Comparison of ENCODE assay signal across 20 mouse cellular contexts in the genomic region with DNA sequence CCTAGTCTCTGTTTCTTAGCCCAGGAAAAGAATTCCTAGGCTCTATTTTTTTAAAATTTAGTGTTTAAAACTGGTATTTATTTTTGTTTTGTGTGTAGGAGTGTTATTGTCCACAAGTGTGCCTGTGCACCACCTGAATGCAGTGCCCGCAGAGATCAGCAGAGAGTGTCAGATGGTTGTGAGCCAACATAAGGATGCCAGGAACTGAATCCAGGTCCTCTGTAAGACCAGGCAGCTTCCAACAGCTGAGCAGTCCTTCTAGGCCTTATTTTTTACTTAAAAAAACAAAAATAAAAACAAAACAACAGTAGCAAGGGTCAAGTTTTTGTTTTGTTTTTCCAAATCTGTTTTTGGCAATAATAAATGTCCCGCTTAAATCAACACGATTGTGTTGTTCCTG.
DNase-seq lines count a peak whose midpoint lies in the region; ATAC-seq and TF ChIP-seq lines count a peak whose summit lies in the region.
"Had no signal": no experiment of that assay in that cellular context is flagged by ENCODE, and none has a peak within 500 bp of the region (broad histone marks: within the 10 kb centered on the region; RNA-seq: fewer than 3 reads in every experiment).

No protein-coding gene starts in this region.

- H3K4me1 ChIP-seq in embryonic facial prominence, embryonic 13.5 days, result peaks cover 53% of the 10 kb centered on the region
- peaks cover 42% of the 10 kb centered on the region for H3K4me1 ChIP-seq in embryonic facial prominence, embryonic 10.5 days
- H3K4me1 ChIP-seq in hindbrain, embryonic 10.5 days (replicated peaks), result peaks cover 55% of the 10 kb centered on the region
- peaks cover 10% of the 10 kb centered on the region for H3K4me1 ChIP-seq in hindbrain, postnatal 0 days (ENCODE audit: insufficient read depth, low read length)
- H3K4me1 ChIP-seq in lung, embryonic 16.5 days (replicated peaks; ENCODE audit: control insufficient read depth, insufficient read depth, low read length), result peaks cover 39% of the 10 kb centered on the region

- no peak for DNase-seq in embryonic facial prominence, embryonic 10.5 days (ENCODE audit: low spot score)
- DNase-seq in hindbrain, embryonic 10.5 days (ENCODE audit: low spot score), result no peak
- no peak for DNase-seq in hindbrain, postnatal 0 days (ENCODE audit: low spot score)
- DNase-seq in lung, postnatal 4 days, result no peak
- no peak for DNase-seq in frontal cortex, postnatal 14 days (ENCODE audit: low spot score in 2 of 2)
- DNase-seq: adrenal gland, postnatal 10 days; B cell, adult 2 months; cerebellum, adult 18-20 months; cerebellum, adult 9-11 months; cerebellum, postnatal 36 days; gastrocnemius, postnatal 10 days; heart, postnatal 36 days had no signal

- H3K9me3 ChIP-seq in embryonic facial prominence, embryonic 13.5 days, result no peaks in the 10 kb centered on the region
- no peaks in the 10 kb centered on the region for H3K9me3 ChIP-seq in embryonic facial prominence, embryonic 10.5 days
- H3K9me3 ChIP-seq in hindbrain, embryonic 10.5 days, result no peaks in the 10 kb centered on the region
- no peaks in the 10 kb centered on the region for H3K9me3 ChIP-seq in hindbrain, postnatal 0 days (ENCODE audit: low read length)
- no peaks in the 10 kb centered on the region for H3K9me3 ChIP-seq in lung, embryonic 16.5 days (ENCODE audit: control insufficient read depth, low read length)
- H3K9me3 ChIP-seq: forebrain, embryonic 13.5 days; G1E; heart, embryonic 12.5 days; hindbrain, embryonic 12.5 days had no signal

- 48% methylated on average over 3 of the region's 3 CpGs for WGBS in embryonic facial prominence, embryonic 13.5 days
- 63% methylated on average over 3 of the region's 3 CpGs for WGBS in embryonic facial prominence, embryonic 10.5 days
- 81% methylated on average over 3 of the region's 3 CpGs for WGBS in hindbrain, embryonic 10.5 days
- 80% methylated on average over 3 of the region's 3 CpGs for WGBS in hindbrain, postnatal 0 days
- WGBS in lung, embryonic 16.5 days, result 74% methylated on average over 3 of the region's 3 CpGs

- H3K4me2 ChIP-seq in embryonic facial prominence, embryonic 13.5 days, result peak overlapping the region; percentile 11; the same call in 1 of the 2 replicates
- H3K4me2 ChIP-seq in hindbrain, postnatal 0 days (ENCODE audit: low read depth, low read length), result no peak overlapping the region
- no peak overlapping the region for H3K4me2 ChIP-seq in lung, embryonic 16.5 days (ENCODE audit: low read depth, low read length)
- H3K4me2 ChIP-seq: forebrain, embryonic 13.5 days; heart, embryonic 12.5 days; hindbrain, embryonic 12.5 days had no signal

- TF ChIP-seq CTCF in hindbrain, postnatal 0 days (IDR thresholded peaks at IDR 0.05; ENCODE audit: low read depth), result no peak

- no peak overlapping the region; the same call in 1 of the 2 replicates for H3K27ac ChIP-seq in embryonic facial prominence, embryonic 13.5 days
- H3K27ac ChIP-seq in embryonic facial prominence, embryonic 10.5 days (replicated peaks), result no peak overlapping the region
- H3K27ac ChIP-seq in hindbrain, embryonic 10.5 days, result 0 out of 2 replicates have a peak overlapping the region, but pooled peaks have one; percentile 45
- H3K27ac ChIP-seq in hindbrain, postnatal 0 days, result no peak overlapping the region
- peak overlapping the region; percentile 12; the same call in 1 of the 2 replicates for H3K27ac ChIP-seq in lung, embryonic 16.5 days (ENCODE audit: low read length)
- H3K27ac ChIP-seq: forebrain, embryonic 13.5 days; hindbrain, embryonic 12.5 days had no signal

- H3K36me3 ChIP-seq in embryonic facial prominence, embryonic 13.5 days, result no peaks in the 10 kb centered on the region
- H3K36me3 ChIP-seq in embryonic facial prominence, embryonic 10.5 days (replicated peaks), result no peaks in the 10 kb centered on the region
- H3K36me3 ChIP-seq in hindbrain, embryonic 10.5 days, result no peaks in the 10 kb centered on the region
- H3K36me3 ChIP-seq in hindbrain, postnatal 0 days (ENCODE audit: insufficient read depth, low read length), result no peaks in the 10 kb centered on the region
- H3K36me3 ChIP-seq in lung, embryonic 16.5 days (ENCODE audit: control insufficient read depth, insufficient read depth, low read length), result no peaks in the 10 kb centered on the region
- H3K36me3 ChIP-seq: heart, embryonic 12.5 days; hindbrain, embryonic 12.5 days had no signal

- no peak for ATAC-seq in embryonic facial prominence, embryonic 13.5 days (ENCODE audit: insufficient number of reproducible peaks, insufficient read depth, low FRiP score, low TSS enrichment, low read depth)
- no peak for ATAC-seq in hindbrain, postnatal 0 days
- ATAC-seq in lung, embryonic 16.5 days (ENCODE audit: low read depth), result no peak
- ATAC-seq: CD4-positive, CD25-positive, alpha-beta regulatory T cell, adult 4 months; hindbrain, embryonic 16.5 days had no signal

- no peak overlapping the region for H3K4me3 ChIP-seq in embryonic facial prominence, embryonic 13.5 days
- H3K4me3 ChIP-seq in embryonic facial prominence, embryonic 10.5 days, result no peak overlapping the region
- H3K4me3 ChIP-seq in hindbrain, embryonic 10.5 days, result no peak overlapping the region
- H3K4me3 ChIP-seq in hindbrain, postnatal 0 days (ENCODE audit: low read length), result no peak overlapping the region
- no peak overlapping the region for H3K4me3 ChIP-seq in lung, embryonic 16.5 days (ENCODE audit: low read length)
- H3K4me3 ChIP-seq: forebrain, embryonic 13.5 days; heart, embryonic 12.5 days; hindbrain, embryonic 12.5 days had no signal

- no peak overlapping the region for H3K9ac ChIP-seq in embryonic facial prominence, embryonic 13.5 days
- no peak overlapping the region for H3K9ac ChIP-seq in hindbrain, postnatal 0 days (replicated peaks; ENCODE audit: low read length)
- no peak overlapping the region for H3K9ac ChIP-seq in lung, embryonic 16.5 days (ENCODE audit: low read length)
- H3K9ac ChIP-seq: forebrain, embryonic 13.5 days; heart, embryonic 12.5 days; hindbrain, embryonic 12.5 days had no signal

- no peaks in the 10 kb centered on the region for H3K27me3 ChIP-seq in embryonic facial prominence, embryonic 13.5 days
- 0 out of 2 replicates have a peak, but pooled peaks cover 8% of the 10 kb centered on the region for H3K27me3 ChIP-seq in embryonic facial prominence, embryonic 10.5 days (replicated peaks; ENCODE audit: low read depth, poor library complexity, severe bottlenecking)
- H3K27me3 ChIP-seq in hindbrain, embryonic 10.5 days (ENCODE audit: insufficient read depth, poor library complexity, severe bottlenecking), result 0 out of 2 replicates have a peak, but pooled peaks cover 6% of the 10 kb centered on the region
- no peaks in the 10 kb centered on the region for H3K27me3 ChIP-seq in hindbrain, postnatal 0 days (ENCODE audit: insufficient read depth, low read length)
- H3K27me3 ChIP-seq in lung, embryonic 16.5 days (ENCODE audit: control insufficient read depth, insufficient read depth, low read depth, low read length), result no peaks in the 10 kb centered on the region
- H3K27me3 ChIP-seq: heart, embryonic 12.5 days had no signal

Comparison
In these comparisons a context has a peak if more than half of its experiments do, and no peak if none do; other contexts are left out.
1. H3K27ac ChIP-seq: peak in hindbrain, embryonic 10.5 days (single experiment) and lung, embryonic 16.5 days (single experiment); none in embryonic facial prominence, embryonic 13.5 days (single experiment), embryonic facial prominence, embryonic 10.5 days (single experiment) and hindbrain, postnatal 0 days (single experiment).